Mouse (Mus musculus) stomach, embryonic 15.5 days (tissue): Measurements from ENCODE around the gene Ptpro. TPM values are rescaled to one million over a fixed set of nuclear protein-coding genes. Genes with fewer than 3 reads are reported as not detected.

ENCODE experiments used
- ATAC-seq: fragments of 200-750 bp; cut with Nextera tagmentation; 2 replicates; pipeline ENCODE4 v1.8.0; 2017; ENCODE audit warnings: low read depth, moderate number of reproducible peaks, moderate TSS enrichment; ENCODE audit not compliant: insufficient read depth, low FRiP score
- H3K27ac ChIP-seq: fragments of 300-500 bp; sonication (generic); 2 replicates; pipeline ENCODE4 v1.5.1; 2015; ENCODE audit warnings: mild to moderate bottlenecking, inconsistent platforms
- H3K27me3 ChIP-seq: fragments of 300-500 bp; sonication (generic); replicated peaks from 2 replicates; pipeline ENCODE4 v1.6.1; 2015; ENCODE audit warnings: inconsistent platforms
- H3K36me3 ChIP-seq: fragments of 300-500 bp; sonication (generic); 2 replicates; pipeline ENCODE4 v1.6.1; 2015; ENCODE audit warnings: inconsistent platforms
- H3K4me1 ChIP-seq: fragments of 300-500 bp; sonication (generic); 2 replicates; pipeline ENCODE4 v1.6.1; 2015; ENCODE audit warnings: inconsistent platforms
- H3K4me2 ChIP-seq: fragments of 300-500 bp; sonication (generic); 2 replicates; pipeline ENCODE4 v1.6.1; 2015; ENCODE audit warnings: mild to moderate bottlenecking, inconsistent platforms
- H3K4me3 ChIP-seq: fragments of 300-500 bp; sonication (generic); replicated peaks from 2 replicates; pipeline ENCODE4 v1.5.1; 2015; ENCODE audit warnings: inconsistent platforms
- H3K9ac ChIP-seq: fragments of 300-500 bp; sonication (generic); 2 replicates; pipeline ENCODE4 v1.6.1; 2015; ENCODE audit warnings: inconsistent platforms
- H3K9me3 ChIP-seq: fragments of 300-500 bp; sonication (generic); 2 replicates; pipeline ENCODE4 v1.6.1; 2016; ENCODE audit warnings: inconsistent platforms
- WGBS: fragments of 180-500 bp; shearing (Covaris S2); methylation state at CpG from one replicate; pipeline ENCODE4 v1.1.7; 2015; 5-methylcytosine and 5-hydroxymethylcytosine counted together
- polyA plus RNA-seq: library from polyadenylated mRNA; unstranded; fragments of >200 nt; fragmentation: Nextera tagmentation; extraction: Ambion mirVana; gene quantifications from 2 replicates; pipeline ENCODE4 v1.2.1, GENCODE M21; 2015

Gene Ptpro
- polyA plus RNA-seq, 1 experiment from 2014 or later: 3.3 TPM

DNA sequence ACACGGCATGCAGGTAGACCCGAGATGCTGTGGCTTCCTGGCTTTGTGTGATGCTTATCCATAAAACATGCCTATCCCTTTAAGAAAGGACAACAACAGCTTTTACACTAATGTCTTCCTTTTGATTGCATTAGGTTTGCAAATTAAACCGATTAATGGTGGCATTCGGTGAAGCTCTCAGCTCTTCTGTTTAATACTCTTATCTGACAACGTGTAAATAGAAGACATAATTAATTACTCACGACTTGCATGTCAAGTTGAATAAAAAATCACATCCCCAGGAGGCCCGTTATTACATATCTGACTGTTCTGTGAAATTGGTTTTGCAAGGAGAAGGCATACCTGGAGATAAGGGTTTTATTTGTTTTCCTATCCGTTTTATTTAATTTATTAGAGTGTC, 15.9 kb downstream of the Ptpro start:
- Histone ChIP-seq H3K4me1 (no peaks in the 10 kb centered on the region), H3K9ac (no peak overlapping the region), H3K27me3 (no peaks in the 10 kb centered on the region), H3K36me3 (no peaks in the 10 kb centered on the region), H3K9me3 (no peaks in the 10 kb centered on the region), H3K27ac (no peak overlapping the region), H3K4me3 (no peak overlapping the region), H3K4me2 (no peak overlapping the region)
- no peak for ATAC-seq
- 52% methylated on average over 8 of the region's 8 CpGs for WGBS

DNA sequence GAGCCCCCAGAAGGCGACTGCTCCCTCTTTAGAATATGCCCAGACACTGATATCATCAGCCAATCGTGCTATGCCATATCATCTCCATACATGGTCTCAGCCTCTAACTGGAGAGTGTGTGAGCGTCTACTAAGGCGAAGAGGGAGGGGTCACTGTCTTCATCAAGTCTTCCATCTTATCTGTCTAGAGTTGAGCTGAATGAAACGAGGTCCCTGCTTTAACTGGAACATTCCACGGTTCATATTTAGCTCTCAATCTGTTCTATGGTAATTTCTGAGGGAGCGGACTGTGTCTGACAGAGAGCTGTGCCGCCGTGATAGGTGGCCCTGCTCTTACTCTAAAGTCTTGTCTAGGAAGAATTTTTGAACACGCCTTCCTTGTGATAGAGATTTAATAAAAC, 16.5 kb downstream of the Ptpro start:
- H3K36me3 ChIP-seq: no peaks in the 10 kb centered on the region
- no peak overlapping the region for H3K9ac ChIP-seq
- H3K9me3 ChIP-seq: no peaks in the 10 kb centered on the region
- H3K27ac ChIP-seq: no peak overlapping the region
- H3K4me1 ChIP-seq: no peaks in the 10 kb centered on the region
- H3K4me3 ChIP-seq: no peak overlapping the region
- ATAC-seq: no peak
- 84% methylated on average over 10 of the region's 10 CpGs for WGBS
- no peak overlapping the region for H3K4me2 ChIP-seq
- no peaks in the 10 kb centered on the region for H3K27me3 ChIP-seq

DNA sequence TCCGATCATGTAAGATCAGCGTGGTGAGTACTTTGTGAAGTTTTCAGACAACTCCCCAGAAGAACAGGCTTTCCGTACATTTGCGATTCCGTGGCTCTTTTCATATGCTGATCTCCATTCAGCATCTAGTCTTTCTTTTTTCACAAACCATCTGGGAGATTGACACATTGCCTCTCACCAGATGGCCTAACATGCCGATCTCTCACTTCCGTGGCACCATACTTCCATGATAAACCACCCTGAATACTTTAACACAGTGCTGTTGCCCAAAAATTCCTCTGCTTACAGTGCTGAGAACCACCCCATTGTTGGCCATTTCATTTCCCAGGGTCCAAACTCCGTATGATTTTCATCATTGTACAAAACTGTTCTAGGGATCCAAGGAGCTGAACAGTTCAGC, 20.4 kb downstream of the Ptpro start:
- Histone ChIP-seq H3K9me3 (no peaks in the 10 kb centered on the region), H3K27ac (no peak overlapping the region), H3K9ac (no peak overlapping the region), H3K4me2 (no peak overlapping the region), H3K4me1 (no peaks in the 10 kb centered on the region), H3K27me3 (no peaks in the 10 kb centered on the region), H3K36me3 (no peaks in the 10 kb centered on the region), H3K4me3 (no peak overlapping the region)
- ATAC-seq: no peak
- 91% methylated on average over 8 of the region's 8 CpGs for WGBS

DNA sequence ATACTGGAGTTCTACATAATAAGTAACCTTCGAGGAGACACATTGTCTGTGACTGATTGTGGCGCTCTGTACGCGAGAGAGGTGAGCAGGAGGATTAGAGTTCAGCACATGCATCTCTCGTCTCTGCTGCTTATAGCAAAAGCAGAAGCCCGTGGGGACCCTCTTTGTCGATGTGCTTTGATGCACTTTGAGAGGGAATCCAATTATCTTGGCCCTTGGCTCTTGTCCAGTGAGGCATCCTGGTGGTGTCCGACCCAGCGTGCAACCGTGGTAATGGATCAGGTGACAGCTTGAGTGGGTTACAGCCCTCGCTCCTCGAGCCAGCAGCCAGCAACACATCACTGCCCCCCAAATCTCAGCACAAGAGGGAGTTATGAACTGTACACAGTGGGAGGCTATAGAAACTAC, 25.5 kb downstream of the Ptpro start:
- WGBS: 56% methylated on average over 12 of the region's 12 CpGs
- no peak overlapping the region for H3K4me3 ChIP-seq
- no peaks in the 10 kb centered on the region for H3K27me3 ChIP-seq
- no peaks in the 10 kb centered on the region for H3K4me1 ChIP-seq
- no peak overlapping the region for H3K9ac ChIP-seq
- H3K27ac ChIP-seq: no peak overlapping the region
- H3K9me3 ChIP-seq: no peaks in the 10 kb centered on the region
- ATAC-seq: no peak
- no peak overlapping the region for H3K4me2 ChIP-seq
- H3K36me3 ChIP-seq: no peaks in the 10 kb centered on the region

DNA sequence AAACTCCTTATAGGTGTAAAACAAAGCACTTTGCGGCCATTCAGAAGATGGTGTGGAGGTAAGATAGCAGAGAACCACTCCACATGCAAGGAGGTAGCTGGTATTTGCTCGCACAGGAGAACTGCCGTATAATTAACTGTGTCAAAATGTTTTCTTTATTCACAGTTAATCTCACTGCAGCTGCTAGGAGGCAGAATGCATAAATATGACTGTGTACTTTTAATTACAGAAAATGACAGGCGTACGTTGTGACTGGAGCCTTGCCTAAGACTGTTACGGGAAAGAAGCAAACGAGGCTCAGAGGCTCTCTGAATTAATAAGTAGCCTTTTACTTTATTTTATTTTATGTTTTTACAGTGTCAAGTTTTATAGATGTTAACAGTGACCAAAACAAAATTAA, 27.5 kb downstream of the Ptpro start:
- no peaks in the 10 kb centered on the region for H3K4me1 ChIP-seq
- H3K27ac ChIP-seq: no peak overlapping the region
- H3K36me3 ChIP-seq: no peaks in the 10 kb centered on the region
- H3K9ac ChIP-seq: no peak overlapping the region
- no peak for ATAC-seq
- H3K9me3 ChIP-seq: no peaks in the 10 kb centered on the region
- H3K4me3 ChIP-seq: no peak overlapping the region
- 82% methylated on average over 7 of the region's 7 CpGs for WGBS
- H3K27me3 ChIP-seq: no peaks in the 10 kb centered on the region
- no peak overlapping the region for H3K4me2 ChIP-seq

DNA sequence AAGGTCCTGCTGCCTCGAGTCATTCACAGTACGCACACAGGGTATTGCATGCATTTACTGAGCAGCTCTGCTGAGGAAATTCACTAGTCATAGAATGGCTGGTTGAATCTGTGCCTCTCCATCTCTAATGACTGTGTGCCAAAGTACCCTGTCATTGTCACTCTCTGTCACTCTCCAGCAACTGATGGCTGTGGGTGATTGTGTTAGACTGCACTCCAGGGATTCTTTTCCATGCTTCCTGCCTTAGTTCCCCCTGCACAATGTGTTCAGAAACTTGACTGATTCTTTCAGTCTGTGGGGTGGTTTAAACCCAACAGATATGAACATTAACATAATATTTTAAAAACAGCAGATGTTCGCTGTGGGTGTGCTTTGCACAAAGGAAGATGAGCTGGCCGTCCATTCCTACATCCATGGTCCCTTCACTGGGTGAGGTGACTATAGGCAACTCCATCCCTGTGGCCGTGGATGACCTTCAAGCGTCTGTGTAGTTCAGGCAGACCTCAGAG, 29.5 kb downstream of the Ptpro start:
- H3K4me2 ChIP-seq: no peak overlapping the region
- ATAC-seq: no peak
- H3K9me3 ChIP-seq: no peaks in the 10 kb centered on the region
- no peaks in the 10 kb centered on the region for H3K4me1 ChIP-seq
- no peak overlapping the region for H3K27ac ChIP-seq
- no peaks in the 10 kb centered on the region for H3K27me3 ChIP-seq
- no peaks in the 10 kb centered on the region for H3K36me3 ChIP-seq
- 76% methylated on average over 6 of the region's 6 CpGs for WGBS
- H3K4me3 ChIP-seq: no peak overlapping the region
- H3K9ac ChIP-seq: no peak overlapping the region

DNA sequence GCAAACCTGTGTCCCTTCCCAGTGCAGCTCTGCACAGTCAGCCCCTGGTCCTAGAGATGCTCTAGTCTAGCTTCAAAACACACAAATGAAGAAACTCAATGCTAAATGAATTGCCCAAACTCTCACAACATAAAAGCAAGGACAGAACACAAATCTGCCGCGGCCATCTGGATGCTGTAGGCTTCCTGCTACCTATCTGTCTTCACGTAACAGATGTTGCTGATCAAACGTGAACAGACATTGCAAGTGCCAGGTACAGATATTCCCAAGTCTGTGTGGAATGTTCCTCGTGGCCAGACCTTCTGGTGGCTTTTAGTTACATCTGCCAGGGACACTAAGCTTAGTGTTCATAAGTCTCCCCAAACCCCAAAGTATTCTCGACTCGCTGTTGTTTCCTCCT, 29.9 kb downstream of the Ptpro start:
- Histone ChIP-seq H3K4me1 (no peaks in the 10 kb centered on the region), H3K4me2 (no peak overlapping the region), H3K27ac (no peak overlapping the region), H3K36me3 (no peaks in the 10 kb centered on the region), H3K9me3 (no peaks in the 10 kb centered on the region), H3K4me3 (no peak overlapping the region), H3K9ac (no peak overlapping the region), H3K27me3 (no peaks in the 10 kb centered on the region)
- 58% methylated on average over 7 of the region's 7 CpGs for WGBS
- ATAC-seq: no peak

DNA sequence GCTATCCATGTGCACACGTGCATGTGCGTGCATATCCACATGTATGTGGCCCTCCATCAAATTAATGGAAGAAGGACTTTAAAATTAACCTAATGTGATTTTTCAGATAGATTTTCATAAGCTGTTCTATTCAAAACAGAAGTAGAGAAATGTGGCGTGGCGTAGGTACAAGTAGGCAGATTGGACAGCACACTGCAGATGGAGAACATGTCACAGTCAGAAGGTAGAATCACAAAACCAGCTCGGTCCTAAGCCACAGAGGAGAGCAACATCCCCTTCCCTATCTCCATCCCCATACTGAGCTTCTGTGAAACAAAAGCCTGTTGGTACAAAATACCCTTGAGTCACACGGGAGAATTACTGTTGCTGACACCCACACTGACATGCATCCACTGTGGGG, 34.3 kb downstream of the Ptpro start:
- Histone ChIP-seq H3K27ac (no peak overlapping the region), H3K27me3 (no peaks in the 10 kb centered on the region), H3K36me3 (no peaks in the 10 kb centered on the region), H3K9me3 (no peaks in the 10 kb centered on the region), H3K4me1 (no peaks in the 10 kb centered on the region), H3K9ac (no peak overlapping the region), H3K4me3 (no peak overlapping the region), H3K4me2 (no peak overlapping the region)
- WGBS: 80% methylated on average over 6 of the region's 6 CpGs
- ATAC-seq: no peak

DNA sequence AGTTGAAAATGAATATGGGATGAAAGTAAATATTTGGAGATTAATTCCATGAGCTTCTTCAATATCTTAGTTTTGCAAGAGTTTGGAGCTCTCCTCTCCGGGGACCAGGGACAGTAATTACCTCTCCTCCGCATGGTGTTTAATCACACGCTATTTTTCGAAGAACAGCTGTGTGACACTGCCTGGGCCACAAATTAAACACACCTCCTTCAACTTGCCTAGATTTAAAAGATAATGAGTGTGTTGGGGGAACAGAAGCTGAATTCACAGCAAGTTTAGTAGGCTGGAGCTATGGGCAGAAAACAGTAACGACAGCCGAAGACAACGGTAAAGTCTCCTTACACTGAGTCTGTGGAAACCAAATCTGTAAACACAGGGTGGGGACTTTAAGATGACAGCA, 35.7 kb downstream of the Ptpro start:
- Histone ChIP-seq H3K27ac (no peak overlapping the region), H3K9ac (no peak overlapping the region), H3K4me3 (no peak overlapping the region), H3K9me3 (no peaks in the 10 kb centered on the region), H3K36me3 (no peaks in the 10 kb centered on the region), H3K4me2 (no peak overlapping the region), H3K4me1 (no peaks in the 10 kb centered on the region), H3K27me3 (no peaks in the 10 kb centered on the region)
- 78% methylated on average over 7 of the region's 7 CpGs for WGBS
- ATAC-seq: no peak

DNA sequence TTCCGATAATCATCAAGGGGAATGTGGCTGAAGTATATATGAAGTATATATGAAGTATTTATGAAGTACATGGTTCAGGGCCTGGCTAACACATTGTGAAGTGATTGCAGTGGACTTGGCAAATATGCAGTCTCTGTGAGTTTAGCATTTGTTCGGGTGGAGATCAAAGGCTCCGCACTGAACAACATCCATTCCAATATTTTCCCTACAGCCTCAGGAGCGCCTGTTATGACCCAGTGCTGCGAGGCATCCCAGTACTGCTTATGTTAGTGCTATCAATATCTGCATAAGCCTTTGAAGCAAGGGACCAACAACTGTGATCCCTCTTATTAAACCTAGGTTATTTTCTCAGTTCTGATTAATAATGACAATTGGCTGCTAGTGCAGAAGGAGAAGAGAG, 36.1 kb downstream of the Ptpro start:
- Histone ChIP-seq H3K27ac (no peak overlapping the region), H3K27me3 (no peaks in the 10 kb centered on the region), H3K9ac (no peak overlapping the region), H3K9me3 (no peaks in the 10 kb centered on the region), H3K4me2 (no peak overlapping the region), H3K4me3 (no peak overlapping the region), H3K36me3 (no peaks in the 10 kb centered on the region), H3K4me1 (no peaks in the 10 kb centered on the region)
- WGBS: 88% methylated on average over 5 of the region's 5 CpGs
- no peak for ATAC-seq

DNA sequence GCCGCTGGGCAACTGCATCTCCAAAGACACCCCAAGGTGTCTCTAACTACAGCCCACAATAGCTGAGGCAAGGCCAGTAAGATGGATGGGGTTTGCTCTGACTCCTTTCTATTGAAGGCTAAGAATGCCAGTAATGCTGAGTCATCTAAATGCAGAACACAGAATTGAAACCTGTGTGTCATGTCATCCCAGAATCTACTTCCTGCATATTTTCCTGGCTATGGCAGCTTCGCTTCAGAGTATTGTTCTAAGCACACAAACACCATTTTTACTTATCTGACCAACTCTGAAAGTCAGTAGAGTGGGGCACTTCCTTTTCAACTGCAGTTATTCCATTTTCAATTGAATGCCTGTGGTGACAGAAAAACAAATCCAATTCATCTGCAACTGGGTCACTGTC, 40.3 kb downstream of the Ptpro start:
- Histone ChIP-seq H3K27me3 (no peaks in the 10 kb centered on the region), H3K27ac (no peak overlapping the region), H3K4me3 (no peak overlapping the region), H3K36me3 (no peaks in the 10 kb centered on the region), H3K4me2 (no peak overlapping the region), H3K9ac (no peak overlapping the region), H3K9me3 (no peaks in the 10 kb centered on the region), H3K4me1 (no peaks in the 10 kb centered on the region)
- ATAC-seq: no peak
- WGBS: 71% methylated on average over 2 of the region's 2 CpGs

DNA sequence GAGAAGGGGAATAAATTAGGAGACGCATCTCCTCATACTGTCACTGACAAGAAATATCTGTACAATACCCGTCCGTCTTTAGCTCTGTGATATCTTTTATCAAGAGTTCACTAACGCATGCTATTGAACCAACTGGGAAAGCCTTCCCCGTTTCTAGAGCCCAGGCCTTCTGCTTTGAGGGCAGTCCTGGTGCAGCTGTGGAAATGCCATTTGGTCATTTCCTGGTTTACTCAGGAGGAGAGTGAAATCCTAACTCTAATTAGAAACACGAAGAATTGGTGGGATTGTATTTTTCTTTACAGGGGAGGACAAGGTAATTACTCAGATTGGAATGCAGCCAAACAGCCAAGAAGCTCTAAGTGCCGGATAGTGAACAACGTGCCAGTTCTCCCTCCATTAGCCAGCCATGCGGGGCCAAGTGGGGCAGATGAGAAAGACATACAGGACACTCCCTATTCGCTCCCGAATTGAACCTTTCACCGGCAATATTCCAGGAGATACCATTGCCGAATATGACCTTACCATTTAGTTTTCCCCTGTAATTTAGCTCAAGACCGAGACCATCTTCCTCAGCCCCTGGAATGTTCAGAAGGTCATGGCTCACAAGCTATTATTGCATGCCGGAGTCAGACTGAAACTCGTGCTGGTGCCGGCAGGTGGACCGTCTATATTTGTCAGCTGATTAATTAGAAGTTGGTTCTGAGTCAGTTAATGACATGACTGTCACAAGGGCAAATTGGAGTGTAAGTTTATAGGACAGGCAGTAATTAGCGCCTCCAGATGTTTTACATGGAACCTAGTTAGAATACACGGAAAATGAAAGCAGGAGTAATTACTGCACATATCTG, 43.1 kb downstream of the Ptpro start:
- H3K27me3 ChIP-seq: no peaks in the 10 kb centered on the region
- no peak for ATAC-seq
- no peak overlapping the region for H3K4me2 ChIP-seq
- H3K36me3 ChIP-seq: no peaks in the 10 kb centered on the region
- H3K27ac ChIP-seq: no peak overlapping the region
- no peak overlapping the region for H3K9ac ChIP-seq
- H3K4me3 ChIP-seq: no peak overlapping the region
- H3K9me3 ChIP-seq: no peaks in the 10 kb centered on the region
- no peaks in the 10 kb centered on the region for H3K4me1 ChIP-seq
- 64% methylated on average over 20 of the region's 20 CpGs for WGBS

DNA sequence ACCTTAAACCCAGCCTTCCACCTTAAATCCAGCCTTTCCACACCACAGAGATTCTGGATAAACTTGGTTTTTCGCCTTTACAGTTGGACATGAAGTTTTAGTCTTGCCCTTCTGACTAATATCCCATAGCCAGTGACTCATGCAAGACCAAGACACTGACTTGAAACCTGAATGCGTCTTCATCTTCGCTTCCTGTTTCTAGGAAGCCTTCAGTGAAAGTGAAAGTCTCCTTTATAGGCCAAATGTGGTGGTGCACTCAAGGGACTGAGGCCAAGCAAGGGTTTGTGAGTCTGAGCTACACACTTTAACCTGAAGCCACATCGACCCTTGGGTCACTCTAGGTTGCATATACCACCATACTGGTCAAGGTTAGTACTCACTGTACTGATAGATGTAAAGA, 50.4 kb downstream of the Ptpro start:
- no peak for ATAC-seq
- H3K36me3 ChIP-seq: no peaks in the 10 kb centered on the region

More for the DNA sequence above, 50.4 kb downstream of the Ptpro start:
- Histone ChIP-seq H3K27me3 (no peaks in the 10 kb centered on the region), H3K4me2 (no peak overlapping the region), H3K9ac (no peak overlapping the region), H3K27ac (no peak overlapping the region), H3K4me1 (no peaks in the 10 kb centered on the region), H3K9me3 (no peaks in the 10 kb centered on the region), H3K4me3 (no peak overlapping the region)
- WGBS: 83% methylated on average over 4 of the region's 4 CpGs
